Mouse (Mus musculus): ENCODE data around the gene Vstm2a. TPM values are rescaled to one million over a fixed set of nuclear protein-coding genes. Genes with fewer than 3 reads are reported as not detected.
A peak's percentile ranks its signal among the peaks of the same experiment; 100 is the strongest.

Gene Vstm2a
- polyA plus RNA-seq, 1 experiment: not detected

DNA sequence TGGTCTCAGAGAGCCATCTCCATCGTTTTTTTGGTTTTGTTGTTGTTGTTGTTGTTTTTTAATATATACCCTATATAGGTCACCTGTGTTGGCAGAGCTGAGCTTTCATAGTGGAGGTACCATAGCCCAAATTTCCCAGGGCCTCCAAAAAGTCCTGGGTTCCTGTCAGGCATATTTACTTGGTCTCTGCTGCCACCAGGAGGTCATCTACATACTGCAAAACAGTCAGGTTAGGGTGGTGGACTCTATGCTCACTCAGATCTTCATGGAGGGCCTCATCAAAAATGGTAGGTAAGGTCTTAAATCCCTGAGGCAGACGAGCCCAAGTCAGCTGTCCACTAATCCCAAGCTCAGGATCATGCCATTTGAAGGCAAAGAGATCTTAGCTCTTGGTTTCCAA is 146.1 kb downstream of the Vstm2a start:
- no peak overlapping the region for H3K4me2 ChIP-seq (ENCODE audit: low read depth)
- no peak for TF ChIP-seq TCF3 (IDR thresholded peaks at IDR 0.05; ENCODE audit: insufficient read length, low read depth)
- no peak for TF ChIP-seq POLR2AphosphoS2 (IDR thresholded peaks at IDR 0.05; ENCODE audit: insufficient read length, low read depth)
- TF ChIP-seq CEBPB (IDR thresholded peaks at IDR 0.05; ENCODE audit: insufficient read depth, poor library complexity, severe bottlenecking): no peak
- no peak for TF ChIP-seq MYOD1 (IDR thresholded peaks at IDR 0.05; ENCODE audit: control insufficient read depth in 1 of 3, insufficient read length in 2 of 3, low read depth in 2 of 3)
- TF ChIP-seq MYOG (IDR thresholded peaks at IDR 0.05; ENCODE audit: control insufficient read depth in 1 of 3, insufficient read depth in 1 of 3, insufficient read length in 2 of 3, low read depth in 2 of 3): no peak
- no peak for TF ChIP-seq MAX (IDR thresholded peaks at IDR 0.05; ENCODE audit: low read depth)
- no peak for TF ChIP-seq TCF12 (IDR thresholded peaks at IDR 0.05; ENCODE audit: insufficient read depth, poor library complexity, severe bottlenecking)
- no peak for TF ChIP-seq USF1 (IDR thresholded peaks at IDR 0.05; ENCODE audit: low read depth)
- no peak for TF ChIP-seq SRF (IDR thresholded peaks at IDR 0.05; ENCODE audit: control insufficient read depth, insufficient read length, low read depth)
- TF ChIP-seq REST (IDR thresholded peaks at IDR 0.05; ENCODE audit: insufficient read depth, insufficient read length): no peak
- no peak for TF ChIP-seq E2F4 (IDR thresholded peaks at IDR 0.05; ENCODE audit: insufficient read depth)
- no peak overlapping the region for H3K4me3 ChIP-seq
- H3ac ChIP-seq (ENCODE audit: control insufficient read depth, insufficient read length): no peak overlapping the region
- no peaks in the 10 kb centered on the region for H3K27me3 ChIP-seq (ENCODE audit: control insufficient read depth, insufficient read depth, insufficient read length)
- no peaks in the 10 kb centered on the region for H3K36me3 ChIP-seq (ENCODE audit: control insufficient read depth, insufficient read depth)
- H3K79me2 ChIP-seq (ENCODE audit: control insufficient read depth, insufficient read depth): no peaks in the 10 kb centered on the region

DNA sequence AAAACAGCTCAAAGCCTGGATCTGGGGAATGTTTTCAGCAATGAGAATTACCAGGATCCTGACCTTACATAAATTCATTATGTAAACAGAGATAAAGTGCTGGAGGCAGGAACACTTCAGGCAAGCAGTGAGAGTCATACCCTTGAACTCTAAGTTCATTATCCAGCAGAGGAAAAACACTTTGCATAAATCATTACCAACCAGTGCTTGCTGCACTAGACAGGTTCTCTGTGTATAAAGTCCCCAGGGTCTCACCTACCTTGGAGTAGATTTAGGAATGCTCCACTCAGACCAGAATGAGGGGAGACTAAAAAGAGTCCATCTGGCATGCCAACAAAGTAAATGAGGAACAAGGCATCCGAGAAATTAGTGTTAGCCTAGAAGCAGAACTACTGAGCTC is 154.2 kb downstream of the Vstm2a start:
- TF ChIP-seq E2F4 (IDR thresholded peaks at IDR 0.05; ENCODE audit: insufficient read depth) (no peak), POLR2A (IDR thresholded peaks at IDR 0.05; ENCODE audit: insufficient read length, low read depth) (no peak), POLR2AphosphoS2 (IDR thresholded peaks at IDR 0.05; ENCODE audit: insufficient read length, low read depth) (no peak), MYOG (IDR thresholded peaks at IDR 0.05; ENCODE audit: control insufficient read depth in 1 of 3, insufficient read depth in 1 of 3, insufficient read length in 2 of 3, low read depth in 2 of 3) (no peak), MAX (IDR thresholded peaks at IDR 0.05; ENCODE audit: low read depth) (no peak), TCF12 (IDR thresholded peaks at IDR 0.05; ENCODE audit: insufficient read depth, poor library complexity, severe bottlenecking) (no peak), MYOD1 (IDR thresholded peaks at IDR 0.05; ENCODE audit: control insufficient read depth in 1 of 3, insufficient read length in 2 of 3, low read depth in 2 of 3) (no peak), SRF (IDR thresholded peaks at IDR 0.05; ENCODE audit: control insufficient read depth, insufficient read length, low read depth) (no peak), USF1 (IDR thresholded peaks at IDR 0.05; ENCODE audit: low read depth) (no peak), TCF3 (IDR thresholded peaks at IDR 0.05; ENCODE audit: insufficient read length, low read depth) (no peak), CEBPB (IDR thresholded peaks at IDR 0.05; ENCODE audit: insufficient read depth, poor library complexity, severe bottlenecking) (no peak), REST (IDR thresholded peaks at IDR 0.05; ENCODE audit: insufficient read depth, insufficient read length) (no peak)
- Histone ChIP-seq H3K4me2 (ENCODE audit: low read depth) (no peak overlapping the region), H3K79me2 (ENCODE audit: control insufficient read depth, insufficient read depth) (no peaks in the 10 kb centered on the region), H3ac (ENCODE audit: control insufficient read depth, insufficient read length) (no peak overlapping the region), H3K27me3 (ENCODE audit: control insufficient read depth, insufficient read depth, insufficient read length) (no peaks in the 10 kb centered on the region), H3K4me3 (no peak overlapping the region), H3K36me3 (ENCODE audit: control insufficient read depth, insufficient read depth) (no peaks in the 10 kb centered on the region)

DNA sequence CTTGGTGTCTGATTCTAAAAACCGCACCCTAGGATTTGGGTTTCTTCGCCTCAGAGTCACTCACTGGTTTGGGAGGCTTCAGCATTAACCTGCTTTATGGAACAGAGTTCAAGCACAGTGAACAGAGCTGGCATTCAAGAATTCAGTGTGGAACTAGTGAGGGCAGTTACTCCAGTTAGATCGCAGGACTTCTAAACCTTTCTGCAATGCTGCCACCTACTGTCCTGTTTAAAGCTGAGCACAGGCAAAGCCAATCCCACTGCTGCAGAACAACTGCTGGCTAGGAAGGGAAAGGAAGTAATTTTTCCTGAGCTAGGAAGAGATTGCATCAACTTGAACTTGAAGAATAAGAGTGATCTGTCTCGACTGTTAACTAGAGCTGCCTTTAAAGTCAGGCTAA is 155.1 kb downstream of the Vstm2a start:
- H3K4me2 ChIP-seq (ENCODE audit: low read depth): peak overlapping the region; percentile 16
- TF ChIP-seq SRF (IDR thresholded peaks at IDR 0.05; ENCODE audit: control insufficient read depth, insufficient read length, low read depth) (no peak), CEBPB (IDR thresholded peaks at IDR 0.05; ENCODE audit: insufficient read depth, poor library complexity, severe bottlenecking) (no peak), USF1 (IDR thresholded peaks at IDR 0.05; ENCODE audit: low read depth) (no peak), POLR2AphosphoS2 (IDR thresholded peaks at IDR 0.05; ENCODE audit: insufficient read length, low read depth) (no peak), TCF3 (IDR thresholded peaks at IDR 0.05; ENCODE audit: insufficient read length, low read depth) (no peak), REST (IDR thresholded peaks at IDR 0.05; ENCODE audit: insufficient read depth, insufficient read length) (no peak), MYOG (IDR thresholded peaks at IDR 0.05; ENCODE audit: control insufficient read depth in 1 of 3, insufficient read depth in 1 of 3, insufficient read length in 2 of 3, low read depth in 2 of 3) (no peak), MAX (IDR thresholded peaks at IDR 0.05; ENCODE audit: low read depth) (no peak), MYOD1 (IDR thresholded peaks at IDR 0.05; ENCODE audit: control insufficient read depth in 1 of 3, insufficient read length in 2 of 3, low read depth in 2 of 3) (no peak), E2F4 (IDR thresholded peaks at IDR 0.05; ENCODE audit: insufficient read depth) (no peak), POLR2A (IDR thresholded peaks at IDR 0.05; ENCODE audit: insufficient read length, low read depth) (no peak), TCF12 (IDR thresholded peaks at IDR 0.05; ENCODE audit: insufficient read depth, poor library complexity, severe bottlenecking) (no peak)
- no peaks in the 10 kb centered on the region for H3K36me3 ChIP-seq (ENCODE audit: control insufficient read depth, insufficient read depth)
- H3K27me3 ChIP-seq (ENCODE audit: control insufficient read depth, insufficient read depth, insufficient read length): no peaks in the 10 kb centered on the region
- no peaks in the 10 kb centered on the region for H3K79me2 ChIP-seq (ENCODE audit: control insufficient read depth, insufficient read depth)
- no peak overlapping the region for H3ac ChIP-seq (ENCODE audit: control insufficient read depth, insufficient read length)
- H3K4me3 ChIP-seq: no peak overlapping the region

DNA sequence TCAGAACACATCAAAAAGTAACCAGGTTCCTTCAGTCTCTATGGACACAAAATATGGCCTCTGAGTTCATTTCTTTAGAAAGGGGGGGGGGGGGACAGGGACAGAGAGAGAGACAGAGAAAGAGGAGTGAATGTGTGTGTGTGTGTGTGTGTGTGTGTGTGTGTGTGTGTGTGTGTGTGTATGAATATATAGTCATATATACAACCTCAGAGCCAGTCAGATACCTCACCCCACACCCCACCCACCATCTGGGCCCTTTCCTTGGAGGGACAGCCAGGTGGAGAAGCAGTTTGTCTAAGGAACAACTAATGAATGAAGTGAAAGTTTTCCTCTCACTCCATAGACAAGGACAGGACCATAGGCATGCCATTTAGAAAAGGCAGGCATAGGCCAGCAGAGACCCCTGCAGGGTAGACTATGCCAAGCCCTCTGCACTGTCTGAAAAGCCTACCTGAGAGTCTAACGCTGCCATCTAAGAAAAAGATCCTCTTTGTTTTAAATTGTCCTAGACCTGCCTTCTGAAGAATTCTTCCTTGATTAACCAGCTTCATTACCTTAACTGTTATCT is 155.6 kb downstream of the Vstm2a start:
- Histone ChIP-seq H3K4me2 (ENCODE audit: low read depth) (no peak overlapping the region), H3K4me3 (no peak overlapping the region), H3K27me3 (ENCODE audit: control insufficient read depth, insufficient read depth, insufficient read length) (no peaks in the 10 kb centered on the region), H3ac (ENCODE audit: control insufficient read depth, insufficient read length) (no peak overlapping the region), H3K79me2 (ENCODE audit: control insufficient read depth, insufficient read depth) (no peaks in the 10 kb centered on the region), H3K36me3 (ENCODE audit: control insufficient read depth, insufficient read depth) (no peaks in the 10 kb centered on the region)
- TF ChIP-seq TCF3 (IDR thresholded peaks at IDR 0.05; ENCODE audit: insufficient read length, low read depth) (no peak), SRF (IDR thresholded peaks at IDR 0.05; ENCODE audit: control insufficient read depth, insufficient read length, low read depth) (no peak), POLR2A (IDR thresholded peaks at IDR 0.05; ENCODE audit: insufficient read length, low read depth) (no peak), REST (IDR thresholded peaks at IDR 0.05; ENCODE audit: insufficient read depth, insufficient read length) (no peak), MAX (IDR thresholded peaks at IDR 0.05; ENCODE audit: low read depth) (no peak), E2F4 (IDR thresholded peaks at IDR 0.05; ENCODE audit: insufficient read depth) (no peak), MYOD1 (IDR thresholded peaks at IDR 0.05; ENCODE audit: control insufficient read depth in 1 of 3, insufficient read length in 2 of 3, low read depth in 2 of 3) (no peak), USF1 (IDR thresholded peaks at IDR 0.05; ENCODE audit: low read depth) (no peak), TCF12 (IDR thresholded peaks at IDR 0.05; ENCODE audit: insufficient read depth, poor library complexity, severe bottlenecking) (no peak), CEBPB (IDR thresholded peaks at IDR 0.05; ENCODE audit: insufficient read depth, poor library complexity, severe bottlenecking) (no peak), POLR2AphosphoS2 (IDR thresholded peaks at IDR 0.05; ENCODE audit: insufficient read length, low read depth) (no peak), MYOG (IDR thresholded peaks at IDR 0.05; ENCODE audit: control insufficient read depth in 1 of 3, insufficient read depth in 1 of 3, insufficient read length in 2 of 3, low read depth in 2 of 3) (no peak)
